Mouse (Mus musculus): ENCODE measurements at regions not wholly inside any gene's neighbourhood (a gene's known extent, or its start where the extent isn't known, plus 50 kb on each side); places are given as distances from the start of the nearest gene placed in this dataset.

- H3K4me3 ChIP-seq (ENCODE audit: control insufficient read depth in 1 of 2, insufficient read depth in 1 of 2, low read depth in 2 of 2, low read length in 2 of 2): no peak overlapping the region
- H3K27me3 ChIP-seq (ENCODE audit: control insufficient read depth in 1 of 2, insufficient read depth in 2 of 2, low read length in 2 of 2): no peaks in the 10 kb centered on the region
- H3K9ac ChIP-seq (ENCODE audit: control insufficient read depth, low read depth, low read length, poor library complexity, severe bottlenecking): no peak overlapping the region
- TF ChIP-seq CHD1 (IDR thresholded peaks at IDR 0.05; ENCODE audit: low read depth, low read length) (no peak), CHD2 (IDR thresholded peaks at IDR 0.05; ENCODE audit: low read length) (no peak), KAT2A (conservative IDR thresholded peaks at IDR 0.05; ENCODE audit: low read depth, low read length) (no peak), POLR2AphosphoS2 (IDR thresholded peaks at IDR 0.05; ENCODE audit: low read length) (no peak), ZC3H11A (IDR thresholded peaks at IDR 0.05; ENCODE audit: low read depth, low read length) (no peak), MEF2A (IDR thresholded peaks at IDR 0.05; ENCODE audit: extremely low read depth, insufficient replicate concordance, low read depth, low read length, poor library complexity, severe bottlenecking) (no peak), POLR2AphosphoS5 (IDR thresholded peaks at IDR 0.05; ENCODE audit: borderline replicate concordance, low read depth, low read length) (no peak), SMC3 (IDR thresholded peaks at IDR 0.05; ENCODE audit: low read depth, low read length) (no peak), MAZ (IDR thresholded peaks at IDR 0.05; ENCODE audit: low read depth, low read length) (no peak), MYB (IDR thresholded peaks at IDR 0.05; ENCODE audit: low read depth, low read length) (no peak), ETS1 (IDR thresholded peaks at IDR 0.05; ENCODE audit: low read depth, low read length) (no peak), MAX (IDR thresholded peaks at IDR 0.05; ENCODE audit: low read length) (no peak), MXI1 (IDR thresholded peaks at IDR 0.05; ENCODE audit: low read depth, low read length) (no peak), GABPA (IDR thresholded peaks at IDR 0.05; ENCODE audit: low read depth, low read length) (no peak), SIN3A (IDR thresholded peaks at IDR 0.05; ENCODE audit: low read length) (no peak), CTCF (IDR thresholded peaks at IDR 0.05 in 2 of 3, conservative IDR thresholded peaks at IDR 0.05 in 1 of 3; ENCODE audit: control insufficient read depth in 1 of 3, insufficient read depth in 1 of 3, low read depth in 2 of 3, low read length in 3 of 3, poor library complexity in 1 of 3, severe bottlenecking in 1 of 3) (no peak), E2F4 (IDR thresholded peaks at IDR 0.05; ENCODE audit: borderline replicate concordance, low read depth, low read length) (no peak), NRF1 (IDR thresholded peaks at IDR 0.05; ENCODE audit: insufficient read depth, low read depth, low read length, poor library complexity, severe bottlenecking) (no peak), USF2 (IDR thresholded peaks at IDR 0.05; ENCODE audit: borderline replicate concordance in 1 of 2, insufficient read depth in 1 of 2, low read depth in 1 of 2, low read length in 2 of 2) (no peak)
- no peaks in the 10 kb centered on the region for H3K36me3 ChIP-seq (ENCODE audit: control insufficient read depth in 1 of 2, insufficient read depth in 2 of 2, low read length in 2 of 2)
- no peak overlapping the region for H3K27ac ChIP-seq (ENCODE audit: control insufficient read depth, low read depth, low read length)
- H3K4me1 ChIP-seq (ENCODE audit: control insufficient read depth in 1 of 2, insufficient read depth in 2 of 2, low read length in 2 of 2): no peaks in the 10 kb centered on the region
- no peaks in the 10 kb centered on the region for H3K9me3 ChIP-seq (replicated peaks; ENCODE audit: insufficient read depth, low read length)
- no peak for DNase-seq (ENCODE audit: low read depth, low spot score)
- H3K79me2 ChIP-seq (ENCODE audit: control insufficient read depth, insufficient read depth, low read length, poor library complexity): no peaks in the 10 kb centered on the region
Observed at GRCm38 (mm10) chr17:80824826-80825517, 96.7 kb upstream of the Map4k3 start.

GRCm38 (mm10) chr17:80824261-80824660 is 96.0 kb upstream of the Map4k3 start:
- Histone ChIP-seq H3K4me1 (ENCODE audit: control insufficient read depth in 1 of 2, insufficient read depth in 2 of 2, low read length in 2 of 2) (no peaks in the 10 kb centered on the region), H3K79me2 (ENCODE audit: control insufficient read depth, insufficient read depth, low read length, poor library complexity) (no peaks in the 10 kb centered on the region), H3K27ac (ENCODE audit: control insufficient read depth, low read depth, low read length) (no peak overlapping the region), H3K9me3 (replicated peaks; ENCODE audit: insufficient read depth, low read length) (no peaks in the 10 kb centered on the region), H3K27me3 (ENCODE audit: control insufficient read depth in 1 of 2, insufficient read depth in 2 of 2, low read length in 2 of 2) (no peaks in the 10 kb centered on the region), H3K4me3 (ENCODE audit: control insufficient read depth in 1 of 2, insufficient read depth in 1 of 2, low read depth in 2 of 2, low read length in 2 of 2) (no peak overlapping the region), H3K36me3 (ENCODE audit: control insufficient read depth in 1 of 2, insufficient read depth in 2 of 2, low read length in 2 of 2) (no peaks in the 10 kb centered on the region), H3K9ac (ENCODE audit: control insufficient read depth, low read depth, low read length, poor library complexity, severe bottlenecking) (no peak overlapping the region)
- TF ChIP-seq ZNF384 (IDR thresholded peaks at IDR 0.05; ENCODE audit: low read depth, low read length) (no peak), E2F4 (IDR thresholded peaks at IDR 0.05; ENCODE audit: borderline replicate concordance, low read depth, low read length) (no peak), HCFC1 (IDR thresholded peaks at IDR 0.05; ENCODE audit: low read depth, low read length) (no peak), SIN3A (IDR thresholded peaks at IDR 0.05; ENCODE audit: low read length) (no peak), MXI1 (IDR thresholded peaks at IDR 0.05; ENCODE audit: low read depth, low read length) (no peak), CTCF (IDR thresholded peaks at IDR 0.05 in 2 of 3, conservative IDR thresholded peaks at IDR 0.05 in 1 of 3; ENCODE audit: control insufficient read depth in 1 of 3, insufficient read depth in 1 of 3, low read depth in 2 of 3, low read length in 3 of 3, poor library complexity in 1 of 3, severe bottlenecking in 1 of 3) (no peak), TAL1 (IDR thresholded peaks at IDR 0.05; ENCODE audit: low read length) (no peak), NRF1 (IDR thresholded peaks at IDR 0.05; ENCODE audit: insufficient read depth, low read depth, low read length, poor library complexity, severe bottlenecking) (no peak), POLR2AphosphoS2 (IDR thresholded peaks at IDR 0.05; ENCODE audit: low read length) (no peak), EP300 (IDR thresholded peaks at IDR 0.05; ENCODE audit: low read depth in 1 of 2, low read length in 2 of 2) (no peak), KAT2A (conservative IDR thresholded peaks at IDR 0.05; ENCODE audit: low read depth, low read length) (no peak), MYB (IDR thresholded peaks at IDR 0.05; ENCODE audit: low read depth, low read length) (no peak), ETS1 (IDR thresholded peaks at IDR 0.05; ENCODE audit: low read depth, low read length) (no peak)
- DNase-seq (ENCODE audit: low read depth, low spot score): no peak

Data from MEL (cell line).